Mouse (Mus musculus): ENCODE measurements around the gene Adamts18. TPM values are rescaled to one million over a fixed set of nuclear protein-coding genes. Genes with fewer than 3 reads are reported as not detected.

Gene Adamts18
- polyA plus RNA-seq, 1 experiment from 2014 or later = 23.3 TPM

GRCm38 (mm10) chr8:113859890-113860683, 11.5 kb upstream of the Adamts18 start:
- H3K9ac ChIP-seq (replicated peaks) = no peak overlapping the region
- no peaks in the 10 kb centered on the region for H3K9me3 ChIP-seq
- H3K36me3 ChIP-seq = no peaks in the 10 kb centered on the region
- WGBS = 91% methylated on average over 12 of the region's 12 CpGs
- H3K27me3 ChIP-seq = no peaks in the 10 kb centered on the region
- no peak overlapping the region for H3K27ac ChIP-seq (replicated peaks)
- no peak for ATAC-seq (replicated peaks)
- no peak overlapping the region for H3K4me2 ChIP-seq (replicated peaks)
- no peak overlapping the region for H3K4me3 ChIP-seq
- 0 out of 2 replicates have a peak, but pooled peaks cover under 1% of the 10 kb centered on the region for H3K4me1 ChIP-seq

DNA sequence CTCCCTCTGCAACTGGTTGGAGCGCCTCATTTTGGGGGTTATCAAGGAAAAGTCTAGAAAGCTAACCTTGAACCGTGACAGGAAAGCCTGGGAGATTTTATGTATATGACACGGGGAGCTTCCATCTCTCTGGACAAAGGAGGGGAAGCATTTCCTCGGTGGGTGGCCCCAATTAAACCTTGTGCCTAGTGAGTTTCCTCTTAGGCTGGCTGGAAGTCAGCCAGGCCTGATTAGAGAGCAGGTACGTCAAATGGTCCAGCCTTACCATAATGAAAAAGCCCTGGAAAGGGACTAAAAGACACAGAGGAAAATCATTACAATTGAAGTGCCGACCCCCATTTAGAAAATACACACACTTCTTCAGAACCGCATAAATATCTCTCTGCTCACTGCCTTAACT, 10.3 kb upstream of the Adamts18 start:
- Histone ChIP-seq H3K9me3 (no peaks in the 10 kb centered on the region), H3K4me1 (no peaks in the 10 kb centered on the region), H3K36me3 (no peaks in the 10 kb centered on the region), H3K9ac (replicated peaks) (no peak overlapping the region), H3K4me3 (no peak overlapping the region), H3K27me3 (no peaks in the 10 kb centered on the region), H3K4me2 (replicated peaks) (no peak overlapping the region), H3K27ac (replicated peaks) (no peak overlapping the region)
- ATAC-seq (replicated peaks) = no peak
- 24% methylated on average over 7 of the region's 7 CpGs for WGBS

DNA sequence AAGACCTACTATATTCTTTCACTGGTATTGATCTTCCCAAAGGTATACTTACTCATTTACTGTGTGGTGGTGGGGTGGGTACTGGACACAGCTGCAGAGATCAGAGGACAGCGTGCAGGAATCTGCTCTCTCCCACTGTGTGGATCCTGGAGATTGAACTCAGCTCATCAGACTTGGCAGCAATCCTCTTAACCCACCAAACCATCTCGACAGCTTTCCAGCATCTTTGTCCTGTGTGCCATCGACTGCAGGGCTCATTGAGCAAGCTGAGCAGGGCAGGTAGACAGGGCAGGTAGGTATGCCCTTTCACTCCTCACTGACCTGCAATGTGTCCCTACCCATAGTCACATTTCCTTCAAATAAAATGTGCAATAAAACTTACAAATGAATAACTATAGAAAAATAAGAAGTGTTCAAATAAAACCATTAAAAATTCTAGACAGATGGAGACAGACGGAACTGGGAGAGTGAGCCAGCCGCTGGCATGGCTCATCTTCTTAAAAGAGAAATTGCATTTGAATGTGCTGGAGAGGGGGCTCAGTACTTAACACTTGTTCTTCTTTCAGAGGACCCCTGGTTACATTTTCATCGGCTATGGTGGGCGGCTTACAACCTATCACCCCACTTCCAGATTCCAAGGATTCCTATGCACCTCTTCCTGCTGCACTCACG, 6.2 kb upstream of the Adamts18 start:
- Histone ChIP-seq H3K36me3 (no peaks in the 10 kb centered on the region), H3K27ac (replicated peaks) (peak overlapping the region; percentile 67), H3K4me3 (no peak overlapping the region), H3K27me3 (0 out of 2 replicates have a peak, but pooled peaks cover 4% of the 10 kb centered on the region), H3K9ac (replicated peaks) (no peak overlapping the region), H3K9me3 (no peaks in the 10 kb centered on the region), H3K4me2 (replicated peaks) (no peak overlapping the region), H3K4me1 (no peaks in the 10 kb centered on the region)
- no peak; the same call in 1 of the 2 replicates for ATAC-seq (replicated peaks)
- 61% methylated on average over 8 of the region's 8 CpGs for WGBS

GRCm38 (mm10) chr8:113853714-113854113, 5.2 kb upstream of the Adamts18 start:
- Histone ChIP-seq H3K27me3 (0 out of 2 replicates have a peak, but pooled peaks cover 4% of the 10 kb centered on the region), H3K9me3 (no peaks in the 10 kb centered on the region), H3K4me3 (no peak overlapping the region), H3K27ac (replicated peaks) (no peak overlapping the region), H3K36me3 (no peaks in the 10 kb centered on the region), H3K9ac (replicated peaks) (no peak overlapping the region), H3K4me2 (replicated peaks) (no peak overlapping the region), H3K4me1 (peaks cover 6% of the 10 kb centered on the region; the same call in 1 of the 2 replicates)
- WGBS = 52% methylated on average over 4 of the region's 4 CpGs
- ATAC-seq (replicated peaks) = no peak

GRCm38 (mm10) chr8:113851655-113852054, 3.1 kb upstream of the Adamts18 start:
- ATAC-seq (replicated peaks) = no peak
- Histone ChIP-seq H3K4me2 (replicated peaks) (no peak overlapping the region), H3K27ac (replicated peaks) (no peak overlapping the region), H3K4me3 (no peak overlapping the region), H3K36me3 (no peaks in the 10 kb centered on the region), H3K9ac (replicated peaks) (no peak overlapping the region), H3K9me3 (no peaks in the 10 kb centered on the region), H3K4me1 (peaks cover 21% of the 10 kb centered on the region), H3K27me3 (0 out of 2 replicates have a peak, but pooled peaks cover 4% of the 10 kb centered on the region)
- 45% methylated on average over 4 of the region's 4 CpGs for WGBS

DNA sequence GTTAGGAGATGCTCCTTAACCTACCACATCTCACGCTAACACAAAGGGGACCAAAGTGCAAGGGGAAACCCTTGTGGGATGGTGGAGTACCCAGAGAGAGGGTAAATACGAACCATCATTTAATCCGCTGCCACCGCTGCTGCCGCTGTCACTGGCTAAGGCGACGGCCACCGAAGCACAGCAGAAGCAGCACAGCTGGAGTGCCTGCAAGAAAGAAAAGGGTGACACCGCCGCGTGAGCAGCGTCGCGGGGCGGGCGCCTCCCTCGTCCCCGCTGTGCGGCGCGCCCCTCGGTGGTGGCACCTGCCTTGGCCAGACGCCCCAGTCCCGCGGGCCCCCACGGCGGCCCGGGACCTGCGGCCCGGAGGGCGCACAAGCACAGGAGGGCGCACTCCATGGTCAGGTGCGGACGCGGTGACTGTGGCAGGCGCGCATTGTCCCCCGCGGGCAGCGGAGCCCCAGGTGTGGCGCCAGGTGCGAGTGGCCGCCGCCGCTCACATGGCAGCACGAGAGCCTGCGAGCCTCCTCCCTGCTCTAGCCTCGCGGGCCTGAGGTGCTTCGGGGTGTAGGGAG, 371 bp downstream of the Adamts18 start:
- Histone ChIP-seq H3K27ac (replicated peaks) (peak overlapping the region; percentile 88), H3K4me2 (replicated peaks) (peak overlapping the region; percentile 93), H3K9ac (replicated peaks) (peak overlapping the region; percentile 76), H3K36me3 (no peaks in the 10 kb centered on the region), H3K4me1 (peaks cover 39% of the 10 kb centered on the region), H3K4me3 (peak overlapping the region; percentile 67), H3K9me3 (no peaks in the 10 kb centered on the region), H3K27me3 (0 out of 2 replicates have a peak, but pooled peaks cover 4% of the 10 kb centered on the region)
- peak; percentile 59 for ATAC-seq (replicated peaks)
- under 1% methylated on average over 50 of the region's 50 CpGs for WGBS

- ATAC-seq (replicated peaks) = peak; percentile 11; the same call in 1 of the 2 replicates
- Histone ChIP-seq H3K4me3 (peak overlapping the region; percentile 67), H3K27ac (replicated peaks) (peak overlapping the region; percentile 88), H3K27me3 (0 out of 2 replicates have a peak, but pooled peaks cover 4% of the 10 kb centered on the region), H3K9me3 (no peaks in the 10 kb centered on the region), H3K36me3 (no peaks in the 10 kb centered on the region), H3K4me1 (peaks cover 39% of the 10 kb centered on the region), H3K9ac (replicated peaks) (peak overlapping the region; percentile 76), H3K4me2 (replicated peaks) (peak overlapping the region; percentile 93)
- WGBS = 15% methylated on average over 12 of the region's 12 CpGs
Observed at GRCm38 (mm10) chr8:113847606-113848080, 895 bp downstream of the Adamts18 start.

DNA sequence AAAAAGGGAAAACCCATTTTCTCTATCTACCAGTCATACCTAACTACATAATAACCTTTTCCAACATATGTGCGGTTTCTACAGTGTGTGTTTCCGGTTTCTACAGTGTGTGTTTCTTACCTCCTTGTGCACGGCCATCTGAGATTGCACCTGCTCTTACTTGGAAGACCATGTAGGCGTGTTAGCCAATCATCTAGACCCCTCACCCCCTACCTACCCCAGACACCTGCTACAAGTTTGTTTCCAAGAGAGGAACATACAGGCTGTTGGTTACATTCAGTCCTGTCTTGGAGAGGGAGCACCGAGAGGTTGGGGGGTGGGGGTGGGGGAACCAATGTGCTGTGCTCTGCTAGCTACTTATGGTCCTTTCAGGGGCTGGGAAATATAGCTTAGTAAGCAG, 1.9 kb downstream of the Adamts18 start:
- peak overlapping the region; percentile 67 for H3K4me3 ChIP-seq
- 63% methylated on average over 5 of the region's 5 CpGs for WGBS

GRCm38 (mm10) chr8:113844801-113845301, 3.7 kb downstream of the Adamts18 start:
- H3K4me3 ChIP-seq = peak overlapping the region; percentile 30
- H3K9me3 ChIP-seq = no peaks in the 10 kb centered on the region
- H3K9ac ChIP-seq (replicated peaks) = peak overlapping the region; percentile 18
- H3K36me3 ChIP-seq = no peaks in the 10 kb centered on the region
- H3K27ac ChIP-seq (replicated peaks) = peak overlapping the region; percentile 65
- ATAC-seq (replicated peaks) = no peak
- WGBS = 33% methylated on average over 20 of the region's 20 CpGs
- 0 out of 2 replicates have a peak, but pooled peaks cover under 1% of the 10 kb centered on the region for H3K27me3 ChIP-seq
- H3K4me1 ChIP-seq = peaks cover 39% of the 10 kb centered on the region
- H3K4me2 ChIP-seq (replicated peaks) = peak overlapping the region; percentile 93

More for the DNA sequence above, 1.9 kb downstream of the Adamts18 start:
- Histone ChIP-seq H3K27ac (replicated peaks) (peak overlapping the region; percentile 88), H3K27me3 (0 out of 2 replicates have a peak, but pooled peaks cover 4% of the 10 kb centered on the region), H3K36me3 (no peaks in the 10 kb centered on the region), H3K9ac (replicated peaks) (no peak overlapping the region; the same call in 1 of the 2 replicates), H3K9me3 (no peaks in the 10 kb centered on the region), H3K4me1 (peaks cover 39% of the 10 kb centered on the region), H3K4me2 (replicated peaks) (peak overlapping the region; percentile 93)
- ATAC-seq (replicated peaks) = no peak

DNA sequence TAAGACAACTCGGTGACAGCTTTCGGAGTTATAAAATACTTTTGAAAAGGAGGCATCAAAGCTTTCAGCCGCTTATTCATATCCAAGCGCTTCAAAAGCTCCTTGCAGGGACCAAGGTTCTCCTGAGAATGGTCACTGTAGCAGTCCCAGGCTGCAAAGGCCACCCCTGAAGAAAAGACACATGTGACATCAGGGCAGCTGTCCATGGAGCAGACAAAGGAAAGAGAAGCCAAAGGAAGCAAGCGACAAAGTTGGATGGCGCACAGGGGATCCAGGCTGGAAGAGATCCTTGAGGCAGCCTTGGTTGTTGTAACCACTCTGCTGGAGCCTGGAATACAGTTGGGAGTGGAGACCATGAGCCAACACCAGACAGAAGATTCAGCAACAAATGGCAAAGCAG, 10.3 kb downstream of the Adamts18 start:
- 25% methylated on average over 6 of the region's 6 CpGs for WGBS
- H3K27ac ChIP-seq (replicated peaks) = peak overlapping the region; percentile 23; the same call in 1 of the 2 replicates
- H3K9me3 ChIP-seq = no peaks in the 10 kb centered on the region
- no peak overlapping the region for H3K4me3 ChIP-seq
- 0 out of 2 replicates have a peak overlapping the region, but pooled peaks have one; percentile 9 for H3K4me2 ChIP-seq (replicated peaks)
- H3K27me3 ChIP-seq = no peaks in the 10 kb centered on the region
- H3K36me3 ChIP-seq = no peaks in the 10 kb centered on the region
- no peak overlapping the region for H3K9ac ChIP-seq (replicated peaks)
- ATAC-seq (replicated peaks) = no peak
- H3K4me1 ChIP-seq = peaks cover 13% of the 10 kb centered on the region

GRCm38 (mm10) chr8:113837570-113837915, 11.0 kb downstream of the Adamts18 start:
- H3K27ac ChIP-seq (replicated peaks) = no peak overlapping the region
- no peak overlapping the region for H3K9ac ChIP-seq (replicated peaks)
- H3K4me2 ChIP-seq (replicated peaks) = no peak overlapping the region
- no peaks in the 10 kb centered on the region for H3K36me3 ChIP-seq
- H3K4me1 ChIP-seq = peaks cover 13% of the 10 kb centered on the region
- ATAC-seq (replicated peaks) = no peak
- no peaks in the 10 kb centered on the region for H3K27me3 ChIP-seq
- WGBS = 28% methylated on average over 4 of the region's 4 CpGs
- no peaks in the 10 kb centered on the region for H3K9me3 ChIP-seq
- no peak overlapping the region for H3K4me3 ChIP-seq

Measured in forebrain, embryonic 15.5 days (tissue).